Mouse (Mus musculus) left cerebral cortex, postnatal 14 days (tissue): ENCODE data around the gene Eno1. TPM values are rescaled to one million over a fixed set of nuclear protein-coding genes. Genes with fewer than 3 reads are reported as not detected.

Experiments used
- DNase-seq, 2 experiments: peaks; one replicate each; pipeline ENCODE4 v3.0.0; 2021 to 2022; ENCODE audit warnings: low spot score in 2 of 2, mixed read lengths in 1 of 2
- intact Hi-C: fragments of 180-260 bp; cut with DNase I; formaldehyde crosslinking; loops from one replicate; pipeline ENCODE4 v1.15.1; 2025
- total RNA-seq, 2 experiments: library from RNA; stranded (reverse); gene quantifications; 2 replicates each; pipeline ENCODE4 v1.2.3; 2021

Eno1 gene
- total RNA-seq, 2 experiments from 2014 or later, result 378 to 386 TPM

DNA sequence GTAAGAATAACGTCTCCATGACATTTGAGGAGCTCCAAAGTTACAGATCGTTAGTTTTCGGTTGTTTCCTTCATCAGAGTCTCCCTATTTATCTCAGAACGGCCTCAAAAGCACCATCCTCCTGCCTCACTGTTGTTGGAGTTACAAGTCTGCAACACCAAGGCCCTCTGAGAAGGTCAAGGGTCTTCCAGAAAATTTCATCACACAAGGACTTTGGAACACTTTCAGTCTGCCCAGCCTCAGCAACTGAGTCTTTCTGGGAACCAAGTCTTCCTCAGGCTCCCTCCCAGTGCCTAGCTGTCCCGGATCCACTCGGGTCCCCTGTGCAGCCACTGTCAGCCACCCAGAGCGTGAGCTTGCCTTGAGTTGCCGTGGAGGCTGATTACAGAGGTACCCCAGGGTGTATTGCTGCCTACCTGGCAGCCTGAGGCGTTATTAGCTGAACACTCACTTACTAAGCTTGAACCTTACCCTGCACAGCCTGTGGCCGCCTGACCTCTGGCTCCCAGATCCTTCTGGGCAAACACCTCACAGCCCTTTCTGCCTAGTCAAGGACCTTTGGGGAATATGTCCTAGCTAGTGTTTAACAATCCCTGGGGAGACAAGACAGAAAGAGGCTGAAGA lies 15.4 kb upstream of the Eno1 start:
- no peak for DNase-seq
- intact Hi-C loops, result no loop called here

DNA sequence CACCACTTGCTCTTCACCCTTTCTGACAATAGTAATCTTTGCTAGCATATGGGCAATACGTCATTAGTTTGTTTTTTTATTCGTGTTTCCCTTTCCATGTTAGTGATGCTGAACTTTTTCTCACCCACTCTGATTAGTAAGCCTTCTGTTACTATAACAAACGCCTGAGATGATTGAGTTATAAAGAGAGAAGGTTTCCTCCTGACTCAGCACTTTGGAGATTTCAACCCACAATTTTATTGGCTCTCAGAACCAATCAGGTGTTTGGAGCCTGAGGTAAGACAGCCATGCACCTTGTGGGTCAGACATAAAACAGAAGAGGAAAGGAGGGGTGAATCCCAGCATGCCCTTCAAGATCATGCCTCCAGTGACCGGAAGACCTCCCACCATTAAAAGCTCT lies 12.7 kb upstream of the Eno1 start:
- intact Hi-C loops, result no loop called here

DNA sequence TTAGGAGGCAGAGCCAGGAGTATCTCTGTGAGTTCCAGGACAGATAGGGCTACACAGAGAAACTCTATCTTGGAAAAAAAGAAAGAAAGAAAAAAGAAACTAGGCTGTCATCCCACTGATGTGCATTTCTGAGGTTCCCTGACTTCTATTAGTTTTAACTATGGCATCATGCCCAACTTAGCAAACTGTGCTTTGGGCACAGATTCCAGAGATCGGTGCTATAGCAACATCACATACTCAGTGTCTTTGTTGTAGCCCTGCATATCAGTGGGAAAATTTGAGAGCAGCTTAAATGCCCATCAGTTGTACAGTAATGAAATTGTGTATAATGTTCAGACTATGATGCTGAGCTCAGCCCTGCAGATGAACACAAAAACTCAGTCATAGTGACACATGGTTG lies 10.8 kb upstream of the Eno1 start:
- intact Hi-C loops, result no loop called here
- no peak for DNase-seq

More for the DNA sequence above, 12.7 kb upstream of the Eno1 start:
- no peak for DNase-seq

DNA sequence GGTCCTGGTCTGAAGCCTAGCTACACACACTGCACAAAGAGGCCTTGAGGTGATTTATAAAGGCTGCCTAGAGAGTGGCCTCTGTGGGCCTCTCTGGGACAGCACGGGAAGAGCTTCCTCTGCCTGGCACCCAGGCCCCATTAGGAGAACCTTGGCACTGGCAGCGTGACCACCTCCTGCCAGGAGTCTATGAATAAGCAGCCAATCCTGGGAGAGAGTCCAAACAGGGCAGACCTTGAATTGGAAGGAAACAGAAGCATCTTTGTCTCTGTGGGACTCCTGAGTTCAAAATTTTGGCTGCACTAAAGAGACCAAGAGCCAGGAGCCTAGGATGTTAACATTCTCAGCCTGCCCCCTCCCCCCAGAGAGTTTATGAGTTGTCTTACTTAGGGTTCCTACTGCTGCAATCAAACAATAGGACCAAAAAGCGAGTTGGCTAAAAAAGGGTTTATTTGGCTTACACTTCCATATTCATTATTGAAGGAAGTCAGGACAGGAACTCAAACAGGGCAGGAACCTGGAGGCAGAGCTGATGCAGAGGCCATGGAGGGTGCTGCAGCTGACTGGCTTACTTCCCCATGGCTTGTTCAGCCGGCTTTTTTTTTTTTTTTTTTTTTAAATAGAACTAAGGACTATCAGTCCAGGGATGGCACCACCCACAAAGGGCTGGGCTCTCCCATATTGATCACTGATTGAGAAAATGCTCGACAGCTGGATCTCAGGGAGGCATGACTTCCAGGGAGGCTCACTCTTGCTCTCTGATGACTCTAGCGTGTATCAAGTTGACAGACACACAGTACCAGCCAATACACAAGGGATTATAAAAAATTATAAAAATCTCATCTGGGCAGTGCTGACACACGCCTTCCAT lies 9.5 kb upstream of the Eno1 start:
- intact Hi-C loops, result no loop called here
- peak; percentile 67 to 87 for DNase-seq

DNA sequence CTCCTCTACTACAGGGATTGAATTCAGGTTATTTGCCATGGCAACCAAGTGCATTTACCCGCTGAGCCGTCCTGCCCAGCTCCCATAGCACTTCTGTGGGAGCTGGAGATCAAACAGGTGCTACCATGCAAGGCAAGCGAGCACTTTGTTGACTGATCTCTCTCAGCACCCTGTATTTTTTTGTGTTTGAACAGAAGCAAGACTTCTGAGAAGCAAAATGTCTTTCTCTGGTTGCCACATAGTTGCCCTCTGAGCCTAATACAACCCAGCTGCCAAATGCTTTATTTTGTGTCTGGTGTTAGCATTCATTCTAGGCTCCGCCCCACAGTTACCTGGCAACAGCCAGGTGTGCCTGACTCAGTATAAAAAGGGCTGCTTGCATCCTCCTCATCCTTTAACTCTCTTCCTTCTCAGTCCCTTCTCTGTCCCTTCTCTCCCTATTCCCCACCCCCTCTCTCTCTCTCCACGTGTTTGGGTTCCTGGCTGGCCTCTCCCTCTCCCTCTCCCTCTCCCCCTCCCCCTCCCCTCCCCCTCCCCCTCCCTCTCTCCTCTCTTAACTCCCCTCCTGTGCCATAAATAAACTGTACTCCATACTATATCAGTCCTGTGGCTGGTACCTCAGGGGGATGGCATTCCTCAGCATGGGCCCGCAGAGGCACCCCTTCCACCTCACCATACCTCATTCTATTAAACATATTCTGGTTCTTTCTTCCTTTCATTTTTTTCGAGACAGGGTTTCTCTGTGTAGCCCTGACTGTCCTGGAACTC lies 7.8 kb upstream of the Eno1 start:
- intact Hi-C loops, result no loop called here
- no peak for DNase-seq

DNA sequence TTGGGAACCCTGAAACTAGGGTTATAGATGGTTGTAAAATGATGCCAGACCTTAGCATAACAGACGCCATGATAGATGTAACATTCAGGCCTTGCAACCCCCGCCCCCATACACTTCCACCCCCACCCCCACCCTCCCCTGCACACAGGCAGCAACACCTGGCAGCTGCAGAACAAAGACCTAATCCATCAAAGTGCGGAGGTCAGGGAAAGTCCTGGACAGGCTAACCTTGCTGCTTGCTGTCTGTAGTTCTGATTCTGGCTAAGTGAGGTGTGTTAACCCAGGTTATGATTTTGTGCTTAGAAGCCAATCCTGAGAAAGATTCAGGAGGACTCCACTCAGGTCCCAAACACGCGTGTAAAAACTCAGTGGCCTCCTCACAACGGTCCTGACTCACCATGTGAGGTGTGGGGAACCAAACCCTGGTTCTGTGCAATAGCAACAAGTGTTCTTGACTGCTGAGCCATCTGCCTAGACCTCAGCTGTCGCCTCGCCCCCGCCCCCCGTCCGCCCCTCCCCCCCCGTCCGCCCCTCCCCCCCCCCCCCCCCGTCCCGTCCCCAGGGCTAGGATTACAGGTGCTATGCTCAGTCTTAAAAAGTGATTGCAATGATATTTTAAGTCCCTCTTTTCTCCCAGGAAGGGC lies 6.7 kb upstream of the Eno1 start:
- intact Hi-C loops, result no loop called here
- DNase-seq, result no peak

DNA sequence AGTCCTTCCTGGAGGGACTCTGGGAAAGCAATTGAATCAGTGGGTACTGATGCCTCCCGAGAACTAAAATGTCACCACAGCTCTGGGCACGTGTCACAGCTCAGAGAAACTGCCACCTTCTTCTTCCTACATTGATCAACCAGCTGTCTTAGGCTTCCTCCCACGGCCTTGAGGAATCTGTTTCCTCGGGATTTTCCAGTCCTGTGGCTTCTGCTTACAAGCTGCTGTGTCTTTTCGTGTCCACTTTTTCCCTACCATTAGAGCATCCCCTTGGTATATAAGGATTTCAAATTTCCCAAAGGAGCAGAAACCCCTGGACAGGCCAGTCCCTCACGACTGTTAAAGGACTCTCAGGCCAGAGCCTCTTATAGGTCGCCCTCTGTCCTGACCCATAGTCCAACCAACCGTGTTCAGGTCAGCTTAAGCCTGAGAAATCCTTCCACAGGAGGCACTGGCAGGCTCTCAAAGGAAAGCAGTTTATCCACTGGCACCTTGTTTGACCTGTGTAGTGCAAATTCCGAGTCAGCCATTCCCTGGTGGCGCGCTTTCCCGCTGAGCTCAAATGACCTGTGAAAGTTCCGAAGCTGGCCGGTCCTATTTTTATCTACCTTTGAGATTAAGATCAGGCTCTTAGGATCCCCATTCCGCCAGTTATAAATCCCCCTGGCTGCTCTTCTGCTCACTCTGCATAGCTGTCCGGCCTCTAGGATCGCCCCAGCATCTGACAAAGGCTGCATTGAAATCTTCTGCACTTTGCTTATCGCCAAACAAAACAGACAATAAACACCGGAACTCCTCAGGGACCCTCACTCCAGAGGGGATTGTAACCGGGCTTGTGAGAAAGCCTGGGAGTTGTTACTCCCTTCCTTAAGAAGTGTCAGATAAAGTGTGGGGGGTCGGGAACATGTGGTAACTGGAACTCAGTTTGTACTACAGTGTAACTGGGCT lies 5.8 kb upstream of the Eno1 start:
- DNase-seq, result peak; percentile 63 to 86
- intact Hi-C loops, result no loop called here

DNA sequence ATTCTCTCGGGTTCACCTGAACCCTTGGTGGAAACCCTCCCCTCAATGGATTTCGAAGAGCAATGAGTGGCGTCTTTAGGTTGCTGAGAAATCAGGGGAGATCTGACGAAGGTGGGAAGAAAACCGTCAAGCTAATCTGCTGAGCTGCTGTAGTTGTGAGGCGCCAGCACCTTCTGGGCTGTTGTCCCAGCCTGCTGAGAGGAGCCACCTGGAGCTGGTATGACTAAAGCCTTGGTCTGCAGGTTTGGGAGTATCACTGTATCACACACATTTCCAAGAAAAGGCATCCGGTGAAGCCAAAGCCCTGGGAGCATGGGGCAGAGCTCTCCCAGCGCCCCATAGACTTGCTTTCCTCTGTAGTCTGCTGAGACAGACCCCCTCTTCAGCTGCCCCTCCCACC lies 4.7 kb upstream of the Eno1 start:
- peak in 1 of 2 experiments; percentile 46 for DNase-seq
- intact Hi-C loops, result no loop called here

DNA sequence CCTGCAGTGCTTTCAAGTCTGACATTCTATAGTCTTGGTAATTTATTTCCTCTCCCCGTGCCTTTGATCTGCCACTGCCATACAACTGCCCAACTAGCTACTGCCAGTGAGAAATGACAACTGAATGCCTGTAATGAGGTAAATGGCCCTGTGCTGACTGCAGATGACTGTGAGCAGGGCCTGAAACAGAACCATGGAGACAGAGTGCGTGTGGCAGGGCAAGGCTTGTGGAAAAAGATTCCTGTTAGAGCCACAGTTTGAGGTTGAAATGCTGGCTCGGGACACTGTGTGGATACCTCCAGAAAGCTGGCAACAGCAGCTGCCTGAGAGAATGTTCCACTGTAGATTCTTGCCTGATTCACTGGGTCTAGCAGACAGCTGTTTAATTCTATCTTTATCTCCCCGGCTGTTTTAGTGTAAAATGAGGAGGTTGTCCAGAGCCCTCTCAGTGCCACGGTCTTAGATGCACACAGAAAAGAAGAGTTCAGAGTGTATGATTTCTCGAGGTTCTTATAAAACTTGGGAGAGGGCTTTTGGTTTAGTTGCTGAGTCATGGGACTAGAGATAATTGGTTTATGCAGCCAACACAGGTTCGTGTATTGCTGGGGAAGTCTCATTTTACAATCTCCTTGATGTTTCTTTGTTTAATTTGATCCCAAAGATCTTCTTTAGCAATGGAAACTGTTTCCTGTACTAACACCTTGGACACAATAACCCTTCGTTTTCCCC lies 1.8 kb upstream of the Eno1 start:
- intact Hi-C loops, result no loop called here
- peak; percentile 54 to 74 for DNase-seq

DNA sequence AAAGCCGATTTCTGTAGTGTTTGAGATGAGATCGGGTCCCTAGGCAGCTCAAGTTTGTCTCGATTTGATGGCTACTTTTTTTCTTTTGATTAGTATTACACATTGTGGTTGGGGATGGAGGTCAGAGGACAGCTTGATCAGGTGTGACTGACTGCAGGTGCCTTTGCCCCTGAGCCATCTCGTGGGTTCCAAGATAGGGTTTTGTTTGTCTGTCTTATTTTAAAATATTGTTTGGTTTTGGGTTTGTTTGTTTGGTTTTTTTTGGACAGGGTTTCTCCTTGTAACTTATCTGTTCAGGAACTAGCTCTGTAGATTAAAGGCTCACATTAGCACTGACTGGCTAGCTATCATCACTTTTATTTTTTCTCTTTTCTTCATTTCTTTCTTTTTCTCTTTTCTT lies 936 bp upstream of the Eno1 start:
- DNase-seq, result no peak
- intact Hi-C loops, result no loop called here

DNA sequence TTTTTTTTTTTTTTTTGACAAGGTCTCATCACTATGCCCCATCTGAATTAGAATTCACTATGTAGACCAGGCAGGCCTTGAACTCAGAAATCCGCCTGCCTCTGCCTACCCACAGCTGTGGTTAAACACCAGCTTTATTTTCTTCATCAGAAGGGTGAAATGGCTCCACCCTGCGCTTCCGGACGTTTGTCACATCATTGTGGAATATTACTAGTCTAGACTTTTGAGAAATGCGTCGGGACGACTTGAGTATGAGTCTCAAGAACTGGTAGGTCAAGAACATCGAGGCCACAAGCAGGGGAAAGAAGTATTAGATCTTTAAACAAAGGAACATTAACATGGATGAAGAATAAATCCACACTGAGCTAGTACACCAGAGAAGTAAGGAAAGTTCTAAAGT lies 490 bp upstream of the Eno1 start:
- intact Hi-C loops, result no loop called here

DNA sequence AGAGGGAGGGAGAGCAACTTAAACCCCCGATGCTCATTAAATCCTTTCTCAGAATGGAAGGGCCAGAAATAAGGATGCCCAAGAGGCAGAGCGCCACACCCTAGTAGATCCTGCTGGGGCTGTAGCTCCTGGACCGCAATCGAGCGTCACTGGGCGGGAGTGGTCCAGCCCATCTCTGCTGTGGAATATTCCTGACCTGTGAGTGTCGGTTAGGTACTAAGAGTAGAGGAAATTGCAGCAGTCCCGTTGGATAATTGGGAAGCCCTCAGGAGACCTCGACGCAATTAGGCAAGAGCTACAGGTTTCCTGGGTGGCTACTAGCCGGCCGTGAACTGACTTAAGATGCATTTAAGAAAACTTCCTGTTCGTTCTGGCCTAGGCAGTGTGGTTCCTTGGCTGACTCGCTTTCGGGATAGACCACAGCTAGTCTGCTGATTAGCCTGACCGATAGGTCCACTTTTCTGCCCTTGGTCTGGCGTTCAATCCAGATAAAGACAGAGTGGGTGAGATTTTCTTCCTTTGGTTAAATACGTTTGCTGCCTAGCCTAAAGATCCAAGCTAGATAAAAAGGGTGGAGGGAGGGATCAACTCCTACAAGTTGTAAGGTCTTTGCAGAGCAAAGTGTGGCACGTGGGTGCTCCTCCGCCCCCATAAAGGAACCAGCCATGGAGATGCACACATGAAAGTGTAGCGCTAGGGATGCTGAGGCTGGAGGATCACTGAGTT lies 1.3 kb downstream of the Eno1 start:
- intact Hi-C loops, result no loop called here
- no peak for DNase-seq

More for the DNA sequence above, 490 bp upstream of the Eno1 start:
- DNase-seq, result no peak

DNA sequence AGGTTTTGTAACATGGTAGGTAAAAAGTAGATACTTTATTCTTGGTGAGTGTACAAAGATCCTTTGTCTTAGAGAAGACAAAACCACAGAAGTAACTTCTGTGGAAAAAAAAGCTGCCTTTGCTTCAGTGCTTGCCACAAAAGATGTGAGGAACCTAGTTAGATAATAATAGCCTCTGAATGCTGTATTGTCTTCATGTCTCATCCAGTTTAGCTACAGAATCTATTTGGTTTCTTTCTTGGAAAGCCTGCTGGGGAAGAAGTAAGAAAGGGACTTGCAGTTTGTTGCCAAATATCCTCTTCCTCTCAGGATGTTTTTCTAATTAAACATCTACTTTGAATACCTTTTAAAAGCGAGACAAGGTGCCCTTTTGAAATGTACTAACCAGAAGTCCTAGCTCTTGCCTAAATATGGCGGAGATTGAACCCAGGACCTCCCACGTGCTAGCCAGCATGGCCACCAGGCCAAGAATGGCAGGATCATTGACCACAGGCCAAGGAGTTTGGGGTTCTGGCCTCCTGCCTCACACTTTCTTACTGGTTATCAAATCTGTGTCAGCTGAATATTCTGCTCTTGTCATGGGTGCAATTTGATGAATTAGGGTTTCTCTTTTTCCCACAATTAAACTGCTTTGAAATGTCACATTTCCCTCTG lies 2.0 kb downstream of the Eno1 start:
- intact Hi-C loops, result no loop called here
- no peak for DNase-seq

DNA sequence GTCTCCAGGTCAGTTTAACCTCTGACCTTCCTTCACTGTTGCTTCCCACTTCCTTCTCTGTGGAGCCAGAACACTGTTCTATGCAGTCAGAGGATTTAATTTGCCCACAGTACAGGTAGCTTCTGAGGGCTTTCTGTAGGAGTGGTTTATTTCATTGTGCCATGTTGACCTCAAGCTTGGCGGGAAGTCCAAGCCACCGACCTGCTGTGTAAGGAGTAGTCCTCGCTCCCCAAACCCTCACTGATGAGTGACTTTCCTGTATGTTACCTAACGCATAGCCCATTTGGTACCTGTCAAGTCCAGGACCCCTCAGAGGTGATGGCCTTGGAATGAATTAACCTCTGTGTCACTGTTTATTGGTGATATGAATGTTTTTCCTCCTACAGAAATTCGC lies 2.6 kb downstream of the Eno1 start:
- intact Hi-C loops, result no loop called here
- DNase-seq, result no peak

DNA sequence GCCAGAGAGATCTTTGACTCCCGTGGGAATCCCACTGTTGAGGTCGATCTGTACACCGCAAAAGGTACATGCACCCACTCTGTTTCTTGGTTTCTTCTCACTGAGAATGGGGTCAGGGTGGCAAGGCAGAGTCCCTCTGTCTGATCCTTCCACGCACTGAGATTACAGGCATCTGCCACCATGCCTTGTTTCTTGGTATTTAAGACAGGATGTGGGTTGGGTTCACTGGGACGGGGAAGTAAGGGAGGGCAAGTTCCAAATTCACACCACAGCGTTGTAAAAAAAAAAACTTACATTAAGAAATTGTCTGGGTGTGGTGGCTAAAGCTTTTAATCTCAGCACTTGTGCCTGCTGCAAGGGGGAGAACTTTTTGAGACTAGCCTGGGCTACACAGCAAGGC lies 3.0 kb downstream of the Eno1 start:
- DNase-seq, result no peak
- intact Hi-C loops, result no loop called here

DNA sequence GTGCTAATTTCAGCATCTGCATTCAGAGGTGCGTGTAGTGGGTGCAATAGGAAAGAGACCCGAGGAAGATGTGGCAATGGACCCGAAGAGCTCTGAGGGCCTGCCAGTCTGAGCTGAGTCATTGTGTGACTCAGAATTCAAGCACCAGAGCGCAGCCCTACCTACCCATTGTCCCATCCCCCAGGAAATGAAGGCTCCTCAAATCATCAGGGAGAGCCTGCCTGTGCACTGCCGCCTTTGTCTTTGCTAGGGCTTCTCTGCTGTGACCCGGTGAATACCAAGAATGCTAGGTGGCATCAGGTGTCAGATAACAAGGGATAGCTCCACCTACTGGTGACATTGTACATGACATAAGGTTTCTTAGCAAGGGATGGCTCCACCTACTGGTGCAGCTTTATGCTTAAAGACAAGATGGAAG lies 3.4 kb downstream of the Eno1 start:
- peak; percentile 86 to 94 for DNase-seq
- intact Hi-C loops, result no loop called here

DNA sequence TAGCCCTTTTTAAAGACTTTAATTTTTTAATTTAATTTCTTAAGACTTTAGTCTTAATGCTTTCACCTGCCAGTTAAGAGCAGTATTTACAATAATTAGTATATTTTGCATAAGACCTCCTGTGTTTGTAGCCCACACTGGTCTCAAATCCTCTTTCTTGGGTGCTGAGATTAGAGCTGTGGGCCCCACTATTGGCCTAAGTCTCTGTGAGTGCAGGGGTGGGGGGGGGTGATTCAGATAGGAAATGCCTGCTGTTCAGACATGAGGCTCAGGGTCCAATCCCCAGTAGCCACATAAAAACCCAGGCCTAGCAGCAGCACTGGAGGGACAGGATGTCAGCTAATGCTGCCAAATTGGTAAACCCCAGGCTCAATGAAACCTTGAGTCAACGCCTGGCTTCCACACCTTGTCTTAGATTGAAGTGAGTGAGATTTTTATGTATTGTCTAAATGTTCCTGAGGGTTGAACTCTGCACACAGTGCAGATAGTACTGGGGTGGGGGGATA lies 3.9 kb downstream of the Eno1 start:
- no peak for DNase-seq
- intact Hi-C loops, result no loop called here
